Mouse (Mus musculus): Measurements from ENCODE around the gene Mip. TPM values are rescaled to one million over a fixed set of nuclear protein-coding genes. Genes with fewer than 3 reads are reported as not detected.
A peak's percentile ranks its signal among the peaks of the same experiment; 100 is the strongest.
"Not testable (repeated sequence)": the region's sequence is repeated elsewhere in the genome, so short reads cannot be mapped to it uniquely, and the experiment has no call there.

Gene Mip
- polyA plus RNA-seq, 1 experiment from 2014 or later = not detected

- no peaks in the 10 kb centered on the region for H3K27me3 ChIP-seq (ENCODE audit: insufficient read depth, low read length)
- H3K4me2 ChIP-seq = no peak overlapping the region
- ATAC-seq (ENCODE audit: insufficient read depth) (no peak), DNase-seq (peak; percentile 35)
- H3K36me3 ChIP-seq (ENCODE audit: insufficient read depth) = peaks cover 4% of the 10 kb centered on the region; the same call in 1 of the 2 replicates
- peak; percentile 10; the same call in 1 of the 2 replicates for TF ChIP-seq CTCF (IDR thresholded peaks at IDR 0.05; ENCODE audit: low read depth)
- H3K4me3 ChIP-seq (ENCODE audit: low read depth, low read length) = no peak overlapping the region
- no peak overlapping the region for H3K9ac ChIP-seq
- 56% methylated on average over 2 of the region's 2 CpGs for WGBS
- no peaks in the 10 kb centered on the region for H3K9me3 ChIP-seq (ENCODE audit: low read depth, low read length)
- no peaks in the 10 kb centered on the region for H3K4me1 ChIP-seq (ENCODE audit: insufficient read depth)
- no peak overlapping the region for H3K27ac ChIP-seq (ENCODE audit: low read depth)
Measured at GRCm38 (mm10) chr10:128271883-128272282, 46.2 kb downstream of the Mip start.

- not testable (repeated sequence) for DNase-seq; H3K4me1 ChIP-seq (ENCODE audit: insufficient read depth); H3K27me3 ChIP-seq (ENCODE audit: insufficient read depth, low read length); H3K4me3 ChIP-seq (ENCODE audit: low read depth, low read length); H3K36me3 ChIP-seq (ENCODE audit: insufficient read depth); H3K9ac ChIP-seq; H3K4me2 ChIP-seq; H3K9me3 ChIP-seq (ENCODE audit: low read depth, low read length); H3K27ac ChIP-seq (ENCODE audit: low read depth); ATAC-seq (ENCODE audit: insufficient read depth)
- WGBS = 89% methylated on average over 4 of the region's 7 CpGs
Measured at GRCm38 (mm10) chr10:128272819-128273439, 47.3 kb downstream of the Mip start.

- peaks cover 25% of the 10 kb centered on the region for H3K36me3 ChIP-seq (ENCODE audit: insufficient read depth)
- H3K4me2 ChIP-seq; H3K4me3 ChIP-seq (ENCODE audit: low read depth, low read length); H3K27ac ChIP-seq (ENCODE audit: low read depth); DNase-seq; ATAC-seq (ENCODE audit: insufficient read depth); H3K9me3 ChIP-seq (ENCODE audit: low read depth, low read length); H3K27me3 ChIP-seq (ENCODE audit: insufficient read depth, low read length); H3K4me1 ChIP-seq (ENCODE audit: insufficient read depth); H3K9ac ChIP-seq: not testable (repeated sequence)
- WGBS = 87% methylated on average over 1 of the region's 1 CpGs
Measured at GRCm38 (mm10) chr10:128275374-128275773, 49.7 kb downstream of the Mip start.

GRCm38 (mm10) chr10:128278158-128278557, 52.5 kb downstream of the Mip start:
- H3K4me1 ChIP-seq (ENCODE audit: insufficient read depth) = no peaks in the 10 kb centered on the region
- no peak for TF ChIP-seq CTCF (IDR thresholded peaks at IDR 0.05; ENCODE audit: low read depth)
- no peaks in the 10 kb centered on the region for H3K27me3 ChIP-seq (ENCODE audit: insufficient read depth, low read length)
- ATAC-seq (ENCODE audit: insufficient read depth) (peak; percentile 6; the same call in 1 of the 2 replicates), DNase-seq (no peak)
- H3K9ac ChIP-seq = no peak overlapping the region
- WGBS = 53% methylated on average over 6 of the region's 6 CpGs
- no peaks in the 10 kb centered on the region for H3K9me3 ChIP-seq (ENCODE audit: low read depth, low read length)
- H3K36me3 ChIP-seq (ENCODE audit: insufficient read depth) = peaks cover 53% of the 10 kb centered on the region
- H3K27ac ChIP-seq (ENCODE audit: low read depth) = no peak overlapping the region
- H3K4me3 ChIP-seq (ENCODE audit: low read depth, low read length) = no peak overlapping the region
- H3K4me2 ChIP-seq = no peak overlapping the region

GRCm38 (mm10) chr10:128280943-128281342, 55.3 kb downstream of the Mip start:
- 79% methylated on average over 6 of the region's 6 CpGs for WGBS
- ATAC-seq (ENCODE audit: insufficient read depth) = no peak
- Histone ChIP-seq H3K4me3 (ENCODE audit: low read depth, low read length) (no peak overlapping the region), H3K9ac (no peak overlapping the region), H3K4me2 (no peak overlapping the region), H3K4me1 (ENCODE audit: insufficient read depth) (no peaks in the 10 kb centered on the region), H3K27me3 (ENCODE audit: insufficient read depth, low read length) (no peaks in the 10 kb centered on the region), H3K36me3 (ENCODE audit: insufficient read depth) (peaks cover 74% of the 10 kb centered on the region), H3K27ac (ENCODE audit: low read depth) (no peak overlapping the region), H3K9me3 (ENCODE audit: low read depth, low read length) (no peaks in the 10 kb centered on the region)
- no peak for DNase-seq
- TF ChIP-seq CTCF (IDR thresholded peaks at IDR 0.05; ENCODE audit: low read depth) = no peak

Other genes with a start within 250 kb of the Mip start
- gene Hsd17b6, start 218.2 kb upstream of the Mip start, polyA plus RNA-seq (2014; fragmentation: Nextera tagmentation; extraction: Ambion mirVana) = not detected in 2 replicates
- gene Prim1, start 210.7 kb upstream of the Mip start, polyA plus RNA-seq (2014; fragmentation: Nextera tagmentation; extraction: Ambion mirVana) = 95.7 and 101 TPM in 2 replicates
- 921 and 936 TPM in 2 replicates for gene Naca, start 190.3 kb upstream of the Mip start, polyA plus RNA-seq (2014; fragmentation: Nextera tagmentation; extraction: Ambion mirVana)
- gene Ptges3, start 166.9 kb upstream of the Mip start, polyA plus RNA-seq (2014; fragmentation: Nextera tagmentation; extraction: Ambion mirVana) = 548 and 570 TPM in 2 replicates
- 2,183 and 2,273 TPM in 2 replicates for gene Atp5b, start 142.6 kb upstream of the Mip start, polyA plus RNA-seq (2014; fragmentation: Nextera tagmentation; extraction: Ambion mirVana)
- gene Baz2a, start 134.3 kb upstream of the Mip start, polyA plus RNA-seq (2014; fragmentation: Nextera tagmentation; extraction: Ambion mirVana) = 23.9 and 26.2 TPM in 2 replicates
- 26.5 and 27.6 TPM in 2 replicates for gene Rbms2, start 45.5 kb upstream of the Mip start, polyA plus RNA-seq (2014; fragmentation: Nextera tagmentation; extraction: Ambion mirVana)
- 1.8 and 2.3 TPM in 2 replicates for gene Gls2, start 31.4 kb upstream of the Mip start, polyA plus RNA-seq (2014; fragmentation: Nextera tagmentation; extraction: Ambion mirVana)
- 27.3 and 29.9 TPM in 2 replicates for gene Spryd4, start 14.0 kb upstream of the Mip start, polyA plus RNA-seq (2014; fragmentation: Nextera tagmentation; extraction: Ambion mirVana)
- gene Timeless, start 6.2 kb downstream of the Mip start, polyA plus RNA-seq (2014; fragmentation: Nextera tagmentation; extraction: Ambion mirVana) = 70.2 and 71.5 TPM in 2 replicates
- gene Apon, start 28.3 kb downstream of the Mip start, polyA plus RNA-seq (2014; fragmentation: Nextera tagmentation; extraction: Ambion mirVana) = 0.18 and 0.67 TPM in 2 replicates
- gene Apof, start 42.8 kb downstream of the Mip start, polyA plus RNA-seq (2014; fragmentation: Nextera tagmentation; extraction: Ambion mirVana) = not detected in 2 replicates
- gene Stat2, start 44.7 kb downstream of the Mip start, polyA plus RNA-seq (2014; fragmentation: Nextera tagmentation; extraction: Ambion mirVana) = 13.1 and 13.8 TPM in 2 replicates
- 0.17 and 0.41 TPM in 2 replicates for gene Il23a, start 72.9 kb downstream of the Mip start, polyA plus RNA-seq (2014; fragmentation: Nextera tagmentation; extraction: Ambion mirVana)
- 33.4 and 36.2 TPM in 2 replicates for gene Pan2, start 77.5 kb downstream of the Mip start, polyA plus RNA-seq (2014; fragmentation: Nextera tagmentation; extraction: Ambion mirVana)
- gene Cnpy2, start 96.6 kb downstream of the Mip start, polyA plus RNA-seq (2014; fragmentation: Nextera tagmentation; extraction: Ambion mirVana) = 317 and 336 TPM in 2 replicates
- 205 and 211 TPM in 2 replicates for gene Cs, start 111.9 kb downstream of the Mip start, polyA plus RNA-seq (2014; fragmentation: Nextera tagmentation; extraction: Ambion mirVana)
- 12.8 and 14.5 TPM in 2 replicates for gene Coq10a, start 143.2 kb downstream of the Mip start, polyA plus RNA-seq (2014; fragmentation: Nextera tagmentation; extraction: Ambion mirVana)
- 15.8 and 17.0 TPM in 2 replicates for gene Ankrd52, start 151.3 kb downstream of the Mip start, polyA plus RNA-seq (2014; fragmentation: Nextera tagmentation; extraction: Ambion mirVana)
- 0.18 TPM in 1 of 2 replicates, not detected in the other for gene Slc39a5, start 175.4 kb downstream of the Mip start, polyA plus RNA-seq (2014; fragmentation: Nextera tagmentation; extraction: Ambion mirVana)
- gene Nabp2, start 185.7 kb downstream of the Mip start, polyA plus RNA-seq (2014; fragmentation: Nextera tagmentation; extraction: Ambion mirVana) = 77.1 and 83.1 TPM in 2 replicates
- gene Rnf41, start 185.8 kb downstream of the Mip start, polyA plus RNA-seq (2014; fragmentation: Nextera tagmentation; extraction: Ambion mirVana) = 32.8 and 33.5 TPM in 2 replicates
- 81.1 and 89.6 TPM in 2 replicates for gene Smarcc2, start 233.4 kb downstream of the Mip start, polyA plus RNA-seq (2014; fragmentation: Nextera tagmentation; extraction: Ambion mirVana)